Mouse (Mus musculus) midbrain, embryonic 14.5 days (tissue): Measurements from ENCODE around the gene Neu1. TPM values are rescaled to one million over a fixed set of nuclear protein-coding genes. Genes with fewer than 3 reads are reported as not detected.

ENCODE experiments used
- ATAC-seq: fragments of 200-750 bp; cut with Nextera tagmentation; 2 replicates; pipeline ENCODE4 v1.8.0; 2017; ENCODE audit warnings: moderate number of reproducible peaks, moderate library complexity; ENCODE audit not compliant: low FRiP score, low TSS enrichment
- DNase-seq: peaks from one replicate; pipeline ENCODE4 v3.0.0-alpha.2; 2015
- H3K27ac ChIP-seq: fragments of 300-500 bp; sonication (generic); replicated peaks from 2 replicates; pipeline ENCODE4 v1.5.1; 2014; ENCODE audit warnings: mild to moderate bottlenecking, low read depth, low read length, moderate library complexity
- H3K27me3 ChIP-seq: fragments of 300-500 bp; sonication (generic); 2 replicates; pipeline ENCODE4 v1.6.1; 2014; ENCODE audit warnings: low read length, control low read depth, mixed read lengths; ENCODE audit not compliant: control insufficient read depth, insufficient read depth
- H3K36me3 ChIP-seq: fragments of 300-500 bp; sonication (generic); 2 replicates; pipeline ENCODE4 v1.6.1; 2014; ENCODE audit warnings: low read length, control low read depth; ENCODE audit not compliant: control insufficient read depth, insufficient read depth
- H3K4me1 ChIP-seq: fragments of 300-500 bp; sonication (generic); 2 replicates; pipeline ENCODE4 v1.6.1; 2014; ENCODE audit warnings: mild to moderate bottlenecking, antibody characterized with exemption, low read length, control low read depth; ENCODE audit not compliant: control insufficient read depth, insufficient read depth
- H3K4me2 ChIP-seq: fragments of 300-500 bp; sonication (generic); 2 replicates; pipeline ENCODE4 v1.6.1; 2014; ENCODE audit warnings: mild to moderate bottlenecking, low read length, moderate library complexity
- H3K4me3 ChIP-seq: fragments of 300-500 bp; sonication (generic); replicated peaks from 2 replicates; pipeline ENCODE4 v1.5.1; 2014; ENCODE audit warnings: low read depth, low read length
- H3K9ac ChIP-seq: fragments of 300-500 bp; sonication (generic); replicated peaks from 2 replicates; pipeline ENCODE4 v1.6.1; 2014; ENCODE audit warnings: mild to moderate bottlenecking, low read length, moderate library complexity
- H3K9me3 ChIP-seq: fragments of 300-500 bp; sonication (generic); 2 replicates; pipeline ENCODE4 v1.6.1; 2016; ENCODE audit warnings: low read length, control low read depth, mixed read lengths; ENCODE audit not compliant: control insufficient read depth
- WGBS: fragments of 180-500 bp; shearing (Covaris S2); extraction: QIAGEN DNeasy Blood & Tissue Kit; methylation state at CpG from one replicate; pipeline ENCODE4 v1.1.7; 2014; 5-methylcytosine and 5-hydroxymethylcytosine counted together
- polyA plus RNA-seq: library from polyadenylated mRNA; unstranded; fragments of >200 nt; fragmentation: Nextera tagmentation; extraction: Ambion mirVana; gene quantifications from 2 replicates; pipeline ENCODE4 v1.2.1, GENCODE M21; 2014

Neu1 gene
- polyA plus RNA-seq, 1 experiment from 2014 or later, result 25.1 TPM

DNA sequence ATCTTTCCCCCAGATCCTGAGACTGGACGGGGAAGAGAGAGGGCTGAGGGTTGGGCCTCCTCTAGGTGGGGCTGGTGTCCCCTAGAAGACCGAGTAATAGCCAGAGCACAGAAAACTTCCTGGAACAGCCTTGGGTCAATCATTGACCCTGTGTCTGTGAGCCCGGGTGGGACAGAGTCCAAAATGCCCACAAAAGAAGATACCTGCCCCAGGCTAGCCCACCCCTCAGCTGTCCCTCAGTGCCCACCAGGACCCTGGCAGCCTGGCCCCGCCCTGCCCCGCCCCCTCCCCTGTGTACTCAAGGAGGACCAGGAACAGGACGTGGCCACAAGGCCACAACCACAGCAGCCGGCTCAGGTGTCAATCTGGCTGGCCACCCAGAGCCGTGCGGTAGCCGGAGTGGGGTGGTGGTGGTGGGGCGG is 15.6 kb upstream of the Neu1 start:
- WGBS, result 27% methylated on average over 11 of the region's 11 CpGs
- no peak for ATAC-seq
- no peaks in the 10 kb centered on the region for H3K4me1 ChIP-seq
- H3K36me3 ChIP-seq, result peaks cover 38% of the 10 kb centered on the region
- H3K9ac ChIP-seq, result no peak overlapping the region
- H3K27me3 ChIP-seq, result no peaks in the 10 kb centered on the region
- no peak overlapping the region for H3K4me3 ChIP-seq
- no peak overlapping the region for H3K4me2 ChIP-seq
- DNase-seq, result peak; percentile 17
- no peak overlapping the region for H3K27ac ChIP-seq
- H3K9me3 ChIP-seq, result no peaks in the 10 kb centered on the region

GRCm38 (mm10) chr17:34916316-34916715 is 14.7 kb upstream of the Neu1 start:
- H3K9me3 ChIP-seq, result no peaks in the 10 kb centered on the region
- H3K27ac ChIP-seq, result no peak overlapping the region
- no peak overlapping the region for H3K9ac ChIP-seq
- H3K4me3 ChIP-seq, result no peak overlapping the region
- peaks cover 29% of the 10 kb centered on the region for H3K36me3 ChIP-seq
- 89% methylated on average over 5 of the region's 5 CpGs for WGBS
- DNase-seq (no peak), ATAC-seq (no peak)
- no peaks in the 10 kb centered on the region for H3K4me1 ChIP-seq
- no peak overlapping the region for H3K4me2 ChIP-seq
- H3K27me3 ChIP-seq, result no peaks in the 10 kb centered on the region

GRCm38 (mm10) chr17:34917188-34917587 is 13.9 kb upstream of the Neu1 start:
- Histone ChIP-seq H3K9ac (no peak overlapping the region), H3K27me3 (no peaks in the 10 kb centered on the region), H3K4me1 (no peaks in the 10 kb centered on the region), H3K4me3 (no peak overlapping the region), H3K27ac (no peak overlapping the region), H3K36me3 (peaks cover 20% of the 10 kb centered on the region), H3K9me3 (no peaks in the 10 kb centered on the region), H3K4me2 (no peak overlapping the region)
- WGBS, result 83% methylated on average over 9 of the region's 9 CpGs
- no peak for DNase-seq
- ATAC-seq, result no peak

DNA sequence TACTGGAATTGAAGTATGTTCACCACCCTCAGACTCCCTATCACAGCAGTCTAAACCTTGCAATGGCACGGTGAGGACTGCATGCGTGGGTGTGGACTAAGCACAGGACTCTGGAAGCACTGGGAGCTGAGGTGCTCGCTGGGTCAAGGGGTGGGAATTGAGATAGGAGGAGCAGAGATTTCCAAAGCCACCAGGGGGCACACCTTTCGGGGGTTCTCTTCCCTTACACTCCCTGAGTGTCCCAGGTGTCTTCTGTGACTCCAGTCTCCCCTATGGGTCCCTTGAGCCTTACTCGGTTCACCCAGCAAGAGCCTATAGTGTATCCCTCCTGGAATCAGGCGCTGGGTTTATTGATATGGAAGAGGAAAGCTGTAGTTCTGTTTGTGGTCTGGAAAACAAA is 8.1 kb upstream of the Neu1 start:
- no peaks in the 10 kb centered on the region for H3K9me3 ChIP-seq
- H3K36me3 ChIP-seq, result no peaks in the 10 kb centered on the region
- WGBS, result 55% methylated on average over 6 of the region's 6 CpGs
- ATAC-seq (no peak), DNase-seq (no peak)
- H3K4me1 ChIP-seq, result no peaks in the 10 kb centered on the region
- H3K9ac ChIP-seq, result no peak overlapping the region
- H3K27me3 ChIP-seq, result no peaks in the 10 kb centered on the region
- no peak overlapping the region for H3K27ac ChIP-seq
- H3K4me3 ChIP-seq, result no peak overlapping the region
- H3K4me2 ChIP-seq, result no peak overlapping the region

DNA sequence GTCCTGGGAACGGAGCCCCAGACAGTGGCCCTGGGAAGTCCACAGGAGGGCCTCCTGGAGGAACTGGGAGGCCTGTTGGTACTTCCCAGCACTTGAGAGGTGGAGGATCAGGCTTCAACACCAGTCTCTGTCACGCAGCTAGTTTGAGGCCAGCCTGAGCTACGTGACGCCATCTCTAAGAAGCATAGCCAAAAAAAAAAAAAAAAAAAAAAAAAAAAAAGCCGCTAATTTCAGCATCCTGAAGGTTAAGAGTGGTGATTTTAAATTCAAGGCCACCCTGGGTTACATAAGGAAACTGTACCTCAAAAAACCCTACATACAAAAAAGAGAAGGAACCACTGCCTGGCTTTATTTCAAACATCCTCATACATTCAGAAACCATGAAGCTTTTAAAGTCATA is 6.8 kb upstream of the Neu1 start:
- ATAC-seq, result no peak
- H3K4me1 ChIP-seq, result no peaks in the 10 kb centered on the region
- DNase-seq, result no peak
- H3K9me3 ChIP-seq, result no peaks in the 10 kb centered on the region
- H3K9ac ChIP-seq, result no peak overlapping the region
- no peak overlapping the region for H3K4me2 ChIP-seq
- no peak overlapping the region for H3K4me3 ChIP-seq
- 61% methylated on average over 5 of the region's 5 CpGs for WGBS
- H3K36me3 ChIP-seq, result no peaks in the 10 kb centered on the region
- H3K27ac ChIP-seq, result no peak overlapping the region
- no peaks in the 10 kb centered on the region for H3K27me3 ChIP-seq

DNA sequence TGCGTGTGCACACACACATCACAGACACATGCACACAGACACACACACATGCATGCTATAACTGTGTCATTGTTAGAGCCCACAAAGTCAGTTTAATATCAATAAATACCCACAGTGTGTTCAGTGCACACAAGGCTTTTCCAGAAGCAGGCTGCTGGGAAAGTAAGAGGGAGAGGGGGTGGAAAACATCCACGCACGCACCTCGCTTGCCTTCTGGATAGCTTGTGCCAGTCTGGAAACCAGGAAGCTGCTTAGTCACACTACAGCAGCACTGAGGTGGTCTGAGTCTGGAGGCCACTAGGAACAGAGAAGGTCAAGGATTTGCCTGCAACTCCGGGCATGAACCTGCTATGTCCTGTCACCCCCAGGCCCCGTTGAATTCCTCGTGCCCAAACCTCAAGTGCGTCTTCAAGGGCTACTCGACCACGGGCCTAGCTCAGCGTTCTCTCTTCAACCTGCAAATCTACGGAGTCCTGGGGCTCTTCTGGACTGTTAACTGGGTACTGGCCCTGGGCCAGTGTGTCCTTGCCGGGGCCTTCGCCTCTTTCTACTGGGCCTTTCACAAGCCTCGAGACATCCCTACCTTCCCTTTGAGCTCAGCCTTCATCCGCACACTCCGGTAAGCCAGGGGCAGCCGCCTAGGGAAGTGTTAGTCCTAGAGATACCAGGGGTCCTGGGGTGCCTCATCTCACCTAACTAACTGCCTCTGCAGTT is 3.6 kb upstream of the Neu1 start:
- Histone ChIP-seq H3K27me3 (no peaks in the 10 kb centered on the region), H3K9ac (no peak overlapping the region), H3K4me2 (no peak overlapping the region), H3K27ac (no peak overlapping the region), H3K36me3 (no peaks in the 10 kb centered on the region), H3K4me1 (peaks cover 10% of the 10 kb centered on the region), H3K9me3 (no peaks in the 10 kb centered on the region), H3K4me3 (no peak overlapping the region)
- DNase-seq, result no peak
- no peak for ATAC-seq
- WGBS, result 87% methylated on average over 18 of the region's 18 CpGs

DNA sequence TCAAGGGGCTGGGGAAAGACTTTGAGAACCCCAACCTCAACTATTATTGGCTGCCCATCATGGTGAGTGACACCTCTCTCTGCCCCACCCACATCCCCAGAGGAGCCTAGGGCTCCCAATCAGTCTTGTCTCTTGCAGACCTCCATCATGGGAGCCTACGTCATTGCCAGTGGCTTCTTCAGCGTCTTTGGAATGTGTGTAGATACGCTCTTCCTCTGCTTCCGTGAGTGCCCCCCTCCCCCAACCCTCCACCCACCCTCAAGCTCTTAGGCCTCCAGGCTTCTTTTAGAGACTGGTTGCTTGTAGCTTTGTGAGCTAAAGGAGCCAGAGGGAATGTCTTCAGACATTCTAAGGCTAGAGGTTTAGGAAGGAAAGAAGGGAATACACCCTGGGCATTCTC is 2.2 kb upstream of the Neu1 start:
- Histone ChIP-seq H3K27me3 (no peaks in the 10 kb centered on the region), H3K4me1 (peaks cover 11% of the 10 kb centered on the region), H3K9me3 (no peaks in the 10 kb centered on the region), H3K4me3 (no peak overlapping the region), H3K27ac (no peak overlapping the region), H3K36me3 (peaks cover 11% of the 10 kb centered on the region; the same call in 1 of the 2 replicates), H3K9ac (no peak overlapping the region), H3K4me2 (no peak overlapping the region)
- 74% methylated on average over 4 of the region's 4 CpGs for WGBS
- ATAC-seq, result no peak
- DNase-seq, result no peak

GRCm38 (mm10) chr17:34931735-34932098 is 664 bp downstream of the Neu1 start:
- peak overlapping the region; percentile 54 for H3K27ac ChIP-seq
- H3K4me1 ChIP-seq, result peaks cover 11% of the 10 kb centered on the region
- H3K9ac ChIP-seq, result peak overlapping the region; percentile 80
- peaks cover 30% of the 10 kb centered on the region for H3K36me3 ChIP-seq
- peak overlapping the region; percentile 97 for H3K4me2 ChIP-seq
- WGBS, result 12% methylated on average over 14 of the region's 14 CpGs
- ATAC-seq (no peak; the same call in 1 of the 2 replicates), DNase-seq (peak; percentile 63)
- peak overlapping the region; percentile 82 for H3K4me3 ChIP-seq
- no peaks in the 10 kb centered on the region for H3K27me3 ChIP-seq
- H3K9me3 ChIP-seq, result no peaks in the 10 kb centered on the region

- H3K4me1 ChIP-seq, result peaks cover 11% of the 10 kb centered on the region
- no peaks in the 10 kb centered on the region for H3K9me3 ChIP-seq
- H3K36me3 ChIP-seq, result peaks cover 30% of the 10 kb centered on the region
- H3K4me3 ChIP-seq, result peak overlapping the region; percentile 82
- WGBS, result 96% methylated on average over 8 of the region's 8 CpGs
- H3K27me3 ChIP-seq, result no peaks in the 10 kb centered on the region
- ATAC-seq (no peak), DNase-seq (no peak)
- H3K9ac ChIP-seq, result peak overlapping the region; percentile 80
- no peak overlapping the region for H3K27ac ChIP-seq
- H3K4me2 ChIP-seq, result peak overlapping the region; percentile 97
Observed at GRCm38 (mm10) chr17:34932287-34932686, 1.2 kb downstream of the Neu1 start.
